Mouse (Mus musculus): ENCODE measurements around the gene Ier3. TPM values are rescaled to one million over a fixed set of nuclear protein-coding genes. Genes with fewer than 3 reads are reported as not detected.

The Ier3 gene
- polyA plus RNA-seq, 1 experiment from 2014 or later: 6.4 TPM

DNA sequence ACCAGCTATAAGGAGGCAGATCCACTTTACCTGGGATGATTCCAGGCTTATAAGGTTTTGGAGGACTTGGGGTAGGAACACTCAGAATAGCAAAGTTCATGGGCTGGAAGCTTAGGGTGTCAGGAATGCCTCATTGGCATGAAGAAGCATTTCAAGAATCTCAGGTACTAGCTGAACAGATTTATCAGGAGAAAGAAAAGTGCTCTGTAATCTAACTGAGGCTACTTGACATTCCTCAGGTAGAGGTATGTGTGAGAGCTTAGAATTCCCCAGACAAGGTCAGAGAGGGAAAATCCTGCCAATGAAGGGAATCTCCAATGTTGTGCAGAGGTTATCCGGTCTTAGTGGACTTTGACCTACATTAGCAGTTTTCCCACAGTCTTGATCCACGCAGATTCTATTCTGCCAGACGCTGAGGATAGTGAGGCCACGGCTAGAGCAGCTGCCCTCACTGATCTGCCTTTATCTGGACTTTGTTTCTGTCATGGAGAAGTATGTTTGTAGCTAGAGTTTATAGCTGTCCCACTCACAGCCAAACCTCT lies 17.6 kb upstream of the Ier3 start:
- no peaks in the 10 kb centered on the region for H3K4me1 ChIP-seq (replicated peaks; ENCODE audit: control insufficient read depth, insufficient read depth, low read length)
- H3K4me3 ChIP-seq (replicated peaks; ENCODE audit: low read length): no peak overlapping the region
- ATAC-seq: no peak
- no peaks in the 10 kb centered on the region for H3K36me3 ChIP-seq (ENCODE audit: control insufficient read depth, insufficient read depth)
- H3K9me3 ChIP-seq (ENCODE audit: control insufficient read depth, low read length): no peaks in the 10 kb centered on the region
- 87% methylated on average over 4 of the region's 4 CpGs for WGBS
- no peaks in the 10 kb centered on the region for H3K27me3 ChIP-seq (replicated peaks; ENCODE audit: control insufficient read depth, insufficient read depth, low read length)
- H3K9ac ChIP-seq (replicated peaks; ENCODE audit: low read depth, low read length): no peak overlapping the region
- H3K4me2 ChIP-seq (ENCODE audit: low read length): no peak overlapping the region
- H3K27ac ChIP-seq (ENCODE audit: low read length): no peak overlapping the region

- H3K4me3 ChIP-seq (replicated peaks; ENCODE audit: low read length): no peak overlapping the region
- no peak overlapping the region; the same call in 1 of the 2 replicates for H3K9ac ChIP-seq (replicated peaks; ENCODE audit: low read depth, low read length)
- peaks cover 1% of the 10 kb centered on the region; the same call in 1 of the 2 replicates for H3K4me1 ChIP-seq (replicated peaks; ENCODE audit: control insufficient read depth, insufficient read depth, low read length)
- H3K4me2 ChIP-seq (ENCODE audit: low read length): no peak overlapping the region
- no peaks in the 10 kb centered on the region for H3K27me3 ChIP-seq (replicated peaks; ENCODE audit: control insufficient read depth, insufficient read depth, low read length)
- 72% methylated on average over 9 of the region's 9 CpGs for WGBS
- no peak overlapping the region for H3K27ac ChIP-seq (ENCODE audit: low read length)
- H3K36me3 ChIP-seq (ENCODE audit: control insufficient read depth, insufficient read depth): no peaks in the 10 kb centered on the region
- no peak for ATAC-seq
- no peaks in the 10 kb centered on the region for H3K9me3 ChIP-seq (ENCODE audit: control insufficient read depth, low read length)
These were observed 13.4 kb upstream of the Ier3 start for GRCm38 (mm10) chr17:35808073-35808472.

DNA sequence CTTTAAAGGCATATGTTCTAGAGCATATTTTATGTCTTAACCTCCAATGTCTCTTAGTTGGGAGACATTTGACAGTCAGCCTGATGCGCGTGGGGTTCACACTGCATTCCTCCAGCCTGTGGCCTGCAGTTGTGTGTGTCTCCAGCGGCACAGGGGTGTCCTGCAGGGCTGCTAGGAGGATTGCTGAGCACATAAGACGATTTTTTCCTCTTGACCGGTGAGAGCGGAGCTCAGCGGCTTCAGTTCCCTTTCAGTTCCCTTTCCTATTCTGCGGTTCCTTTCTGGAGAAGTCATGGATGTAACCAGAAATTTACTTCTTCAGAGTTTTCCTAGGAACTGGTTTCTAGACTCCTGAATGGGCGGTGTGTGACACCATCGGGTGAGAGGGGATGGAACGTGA lies 12.1 kb upstream of the Ier3 start:
- Histone ChIP-seq H3K4me3 (replicated peaks; ENCODE audit: low read length) (no peak overlapping the region), H3K4me1 (replicated peaks; ENCODE audit: control insufficient read depth, insufficient read depth, low read length) (peaks cover 6% of the 10 kb centered on the region; the same call in 1 of the 2 replicates), H3K9ac (replicated peaks; ENCODE audit: low read depth, low read length) (no peak overlapping the region), H3K9me3 (ENCODE audit: control insufficient read depth, low read length) (no peaks in the 10 kb centered on the region), H3K36me3 (ENCODE audit: control insufficient read depth, insufficient read depth) (no peaks in the 10 kb centered on the region), H3K27me3 (replicated peaks; ENCODE audit: control insufficient read depth, insufficient read depth, low read length) (no peaks in the 10 kb centered on the region), H3K27ac (ENCODE audit: low read length) (no peak overlapping the region), H3K4me2 (ENCODE audit: low read length) (no peak overlapping the region)
- WGBS: 88% methylated on average over 11 of the region's 11 CpGs
- ATAC-seq: no peak

- Histone ChIP-seq H3K9me3 (ENCODE audit: control insufficient read depth, low read length) (no peaks in the 10 kb centered on the region), H3K9ac (replicated peaks; ENCODE audit: low read depth, low read length) (no peak overlapping the region), H3K27me3 (replicated peaks; ENCODE audit: control insufficient read depth, insufficient read depth, low read length) (no peaks in the 10 kb centered on the region), H3K4me3 (replicated peaks; ENCODE audit: low read length) (no peak overlapping the region), H3K4me1 (replicated peaks; ENCODE audit: control insufficient read depth, insufficient read depth, low read length) (peaks cover 6% of the 10 kb centered on the region; the same call in 1 of the 2 replicates), H3K27ac (ENCODE audit: low read length) (no peak overlapping the region), H3K4me2 (ENCODE audit: low read length) (no peak overlapping the region), H3K36me3 (ENCODE audit: control insufficient read depth, insufficient read depth) (no peaks in the 10 kb centered on the region)
- no peak for ATAC-seq
- 68% methylated on average over 5 of the region's 5 CpGs for WGBS
These were observed 10.4 kb upstream of the Ier3 start for GRCm38 (mm10) chr17:35810900-35811648.

DNA sequence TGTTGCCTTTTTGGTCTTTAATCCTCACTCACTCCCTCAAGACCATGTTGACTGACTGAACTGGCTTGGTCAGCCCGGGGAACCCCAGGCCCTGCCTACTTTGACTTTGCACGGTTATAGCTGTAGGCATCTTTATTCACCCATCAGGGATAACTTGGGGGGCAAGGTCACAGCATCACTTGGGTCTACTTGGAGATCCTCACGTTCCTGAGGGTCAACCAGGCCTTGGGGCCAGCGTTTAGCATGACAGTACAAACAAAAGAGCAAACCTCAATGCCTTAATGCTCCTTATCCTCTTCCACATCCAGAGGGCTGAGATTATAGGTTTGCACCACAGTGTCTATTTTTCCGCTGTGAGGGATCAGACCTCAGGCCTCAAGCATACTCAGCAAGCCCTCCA lies 9.2 kb upstream of the Ier3 start:
- no peak for ATAC-seq
- H3K9me3 ChIP-seq (ENCODE audit: control insufficient read depth, low read length): no peaks in the 10 kb centered on the region
- no peaks in the 10 kb centered on the region for H3K36me3 ChIP-seq (ENCODE audit: control insufficient read depth, insufficient read depth)
- peaks cover 6% of the 10 kb centered on the region; the same call in 1 of the 2 replicates for H3K4me1 ChIP-seq (replicated peaks; ENCODE audit: control insufficient read depth, insufficient read depth, low read length)
- no peak overlapping the region for H3K27ac ChIP-seq (ENCODE audit: low read length)
- H3K4me2 ChIP-seq (ENCODE audit: low read length): no peak overlapping the region
- H3K27me3 ChIP-seq (replicated peaks; ENCODE audit: control insufficient read depth, insufficient read depth, low read length): no peaks in the 10 kb centered on the region
- 80% methylated on average over 5 of the region's 5 CpGs for WGBS
- H3K9ac ChIP-seq (replicated peaks; ENCODE audit: low read depth, low read length): no peak overlapping the region
- H3K4me3 ChIP-seq (replicated peaks; ENCODE audit: low read length): no peak overlapping the region

GRCm38 (mm10) chr17:35812736-35813135 lies 8.7 kb upstream of the Ier3 start:
- no peak for ATAC-seq
- Histone ChIP-seq H3K9ac (replicated peaks; ENCODE audit: low read depth, low read length) (no peak overlapping the region), H3K36me3 (ENCODE audit: control insufficient read depth, insufficient read depth) (no peaks in the 10 kb centered on the region), H3K9me3 (ENCODE audit: control insufficient read depth, low read length) (no peaks in the 10 kb centered on the region), H3K4me3 (replicated peaks; ENCODE audit: low read length) (no peak overlapping the region), H3K4me2 (ENCODE audit: low read length) (no peak overlapping the region), H3K27me3 (replicated peaks; ENCODE audit: control insufficient read depth, insufficient read depth, low read length) (no peaks in the 10 kb centered on the region), H3K4me1 (replicated peaks; ENCODE audit: control insufficient read depth, insufficient read depth, low read length) (peaks cover 6% of the 10 kb centered on the region; the same call in 1 of the 2 replicates), H3K27ac (ENCODE audit: low read length) (no peak overlapping the region)
- WGBS: 68% methylated on average over 6 of the region's 6 CpGs

DNA sequence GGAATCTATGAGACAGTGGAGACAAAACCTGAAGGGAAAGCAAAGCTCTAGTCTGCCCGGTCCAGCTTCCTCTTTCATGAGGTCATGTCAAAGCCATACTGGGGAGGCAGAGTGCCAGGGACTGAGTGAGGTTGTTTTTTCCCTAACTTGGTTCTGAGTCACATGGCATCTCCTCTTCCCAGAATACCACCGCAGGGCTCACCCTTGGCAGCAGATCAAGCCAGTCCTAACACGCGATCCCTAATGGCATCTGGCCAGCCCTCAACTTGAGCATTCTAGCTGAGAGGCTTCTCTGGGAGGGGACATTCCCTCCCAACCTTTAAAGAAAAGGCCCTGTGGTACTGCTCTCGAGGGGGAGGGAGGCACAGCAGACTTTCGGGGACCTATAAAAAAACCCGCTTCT lies 8.2 kb upstream of the Ier3 start:
- Histone ChIP-seq H3K27me3 (replicated peaks; ENCODE audit: control insufficient read depth, insufficient read depth, low read length) (no peaks in the 10 kb centered on the region), H3K9ac (replicated peaks; ENCODE audit: low read depth, low read length) (no peak overlapping the region), H3K4me1 (replicated peaks; ENCODE audit: control insufficient read depth, insufficient read depth, low read length) (peaks cover 6% of the 10 kb centered on the region; the same call in 1 of the 2 replicates), H3K4me2 (ENCODE audit: low read length) (no peak overlapping the region), H3K9me3 (ENCODE audit: control insufficient read depth, low read length) (no peaks in the 10 kb centered on the region), H3K36me3 (ENCODE audit: control insufficient read depth, insufficient read depth) (no peaks in the 10 kb centered on the region), H3K27ac (ENCODE audit: low read length) (no peak overlapping the region), H3K4me3 (replicated peaks; ENCODE audit: low read length) (no peak overlapping the region)
- 17% methylated on average over 7 of the region's 7 CpGs for WGBS
- ATAC-seq: 0 out of 2 replicates have a peak, but pooled peaks have one; percentile 50

GRCm38 (mm10) chr17:35813653-35814052 lies 7.8 kb upstream of the Ier3 start:
- 65% methylated on average over 7 of the region's 7 CpGs for WGBS
- Histone ChIP-seq H3K4me1 (replicated peaks; ENCODE audit: control insufficient read depth, insufficient read depth, low read length) (peaks cover 6% of the 10 kb centered on the region; the same call in 1 of the 2 replicates), H3K4me3 (replicated peaks; ENCODE audit: low read length) (no peak overlapping the region), H3K4me2 (ENCODE audit: low read length) (no peak overlapping the region), H3K27ac (ENCODE audit: low read length) (no peak overlapping the region), H3K36me3 (ENCODE audit: control insufficient read depth, insufficient read depth) (no peaks in the 10 kb centered on the region), H3K9me3 (ENCODE audit: control insufficient read depth, low read length) (no peaks in the 10 kb centered on the region), H3K9ac (replicated peaks; ENCODE audit: low read depth, low read length) (no peak overlapping the region), H3K27me3 (replicated peaks; ENCODE audit: control insufficient read depth, insufficient read depth, low read length) (no peaks in the 10 kb centered on the region)
- no peak for ATAC-seq

DNA sequence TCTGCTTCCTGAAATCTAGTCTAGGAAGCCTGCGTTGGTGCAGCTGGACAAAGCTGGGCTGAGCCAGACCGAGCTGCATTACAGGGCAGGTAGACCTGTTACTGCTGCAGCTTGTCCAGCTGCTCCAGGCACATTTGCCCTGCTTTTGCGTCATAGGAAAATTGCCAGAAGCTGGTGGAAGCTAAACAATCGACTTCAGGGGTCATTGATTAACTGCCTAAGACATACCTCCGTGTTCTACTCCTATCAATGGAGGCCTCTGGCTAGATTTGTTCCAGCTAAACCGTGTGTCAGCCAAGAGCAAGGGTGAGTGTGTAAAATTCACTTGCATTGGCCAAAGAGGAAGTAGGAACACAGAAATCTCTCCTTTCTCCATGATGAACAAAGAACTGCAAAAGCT lies 6.8 kb upstream of the Ier3 start:
- Histone ChIP-seq H3K27me3 (replicated peaks; ENCODE audit: control insufficient read depth, insufficient read depth, low read length) (peaks cover 5% of the 10 kb centered on the region; the same call in 1 of the 2 replicates), H3K9me3 (ENCODE audit: control insufficient read depth, low read length) (no peaks in the 10 kb centered on the region), H3K36me3 (ENCODE audit: control insufficient read depth, insufficient read depth) (no peaks in the 10 kb centered on the region), H3K4me1 (replicated peaks; ENCODE audit: control insufficient read depth, insufficient read depth, low read length) (peaks cover 6% of the 10 kb centered on the region; the same call in 1 of the 2 replicates), H3K4me2 (ENCODE audit: low read length) (no peak overlapping the region), H3K9ac (replicated peaks; ENCODE audit: low read depth, low read length) (no peak overlapping the region), H3K27ac (ENCODE audit: low read length) (no peak overlapping the region), H3K4me3 (replicated peaks; ENCODE audit: low read length) (no peak overlapping the region)
- WGBS: 68% methylated on average over 6 of the region's 6 CpGs
- ATAC-seq: no peak

Data from forebrain, embryonic 16.5 days (tissue).